Mouse (Mus musculus) heart, postnatal 0 days (tissue): ENCODE results near the gene Stk39. TPM values are rescaled to one million over a fixed set of nuclear protein-coding genes. Genes with fewer than 3 reads are reported as not detected.

Source experiments
- ATAC-seq: fragments of 200-750 bp; cut with Nextera tagmentation; 2 replicates; pipeline ENCODE4 v1.8.0; 2017; ENCODE audit warnings: low read depth, moderate number of reproducible peaks, moderate library complexity; ENCODE audit not compliant: insufficient read depth
- DNase-seq: peaks from one replicate; pipeline ENCODE4 v3.0.0-alpha.2; 2016; ENCODE audit warnings: low spot score
- H3K27ac ChIP-seq: fragments of 300-500 bp; sonication (generic); 2 replicates; pipeline ENCODE4 v1.5.1; 2014; ENCODE audit warnings: low read depth, mild to moderate bottlenecking
- H3K27me3 ChIP-seq: fragments of 300-500 bp; sonication (generic); 2 replicates; pipeline ENCODE4 v1.6.1; 2014; ENCODE audit warnings: low read length, mixed read lengths; ENCODE audit not compliant: control insufficient read depth, insufficient read depth
- H3K36me3 ChIP-seq: fragments of 300-500 bp; sonication (generic); replicated peaks from 2 replicates; pipeline ENCODE4 v1.6.1; 2014; ENCODE audit warnings: low read length, mixed read lengths; ENCODE audit not compliant: control insufficient read depth, insufficient read depth
- H3K4me1 ChIP-seq: fragments of 300-500 bp; sonication (generic); 2 replicates; pipeline ENCODE4 v1.6.1; 2014; ENCODE audit warnings: antibody characterized with exemption; ENCODE audit not compliant: control insufficient read depth, insufficient read depth
- H3K4me2 ChIP-seq: fragments of 300-500 bp; sonication (generic); 2 replicates; pipeline ENCODE4 v1.6.1; 2014; ENCODE audit warnings: low read depth, mild to moderate bottlenecking, low read length, moderate library complexity
- H3K4me3 ChIP-seq: fragments of 300-500 bp; sonication (generic); 2 replicates; pipeline ENCODE4 v1.5.1; 2014; ENCODE audit warnings: low read depth, low read length
- H3K9ac ChIP-seq: fragments of 300-500 bp; sonication (generic); replicated peaks from 2 replicates; pipeline ENCODE4 v1.6.1; 2014; ENCODE audit warnings: low read depth, low read length, mixed read lengths
- H3K9me3 ChIP-seq: fragments of 300-500 bp; sonication (generic); replicated peaks from 2 replicates; pipeline ENCODE4 v1.6.1; 2016; ENCODE audit warnings: low read length; ENCODE audit not compliant: control insufficient read depth
- CTCF ChIP-seq: IDR thresholded peaks from 2 replicates; pipeline ENCODE4 v1.5.1; 2016; ENCODE audit warnings: antibody characterized with exemption, control low read depth, low read depth
- EP300 ChIP-seq: IDR thresholded peaks from 2 replicates; pipeline ENCODE4 v1.6.1; 2016; ENCODE audit warnings: antibody characterized with exemption, low read depth
- WGBS: fragments of 180-500 bp; shearing (Covaris S2); extraction: QIAGEN DNeasy Blood & Tissue Kit; methylation state at CpG from one replicate; pipeline ENCODE4 v1.1.7; 2014; 5-methylcytosine and 5-hydroxymethylcytosine counted together
- polyA plus RNA-seq: library from polyadenylated mRNA; unstranded; fragments of >200 nt; fragmentation: Nextera tagmentation; extraction: Ambion mirVana; gene quantifications from 2 replicates; pipeline ENCODE4 v1.2.1, GENCODE M21; 2015
- total RNA-seq: library from RNA; depleted of rRNA; stranded (reverse); fragments of >200 nt; gene quantifications from 2 replicates; pipeline ENCODE4 v1.2.3, GENCODE M21; 2014; ENCODE audit warnings: low replicate concordance

Gene Stk39
- total and polyA plus RNA-seq, 2 experiments from 2014 or later = 81.8 to 93.2 TPM

DNA sequence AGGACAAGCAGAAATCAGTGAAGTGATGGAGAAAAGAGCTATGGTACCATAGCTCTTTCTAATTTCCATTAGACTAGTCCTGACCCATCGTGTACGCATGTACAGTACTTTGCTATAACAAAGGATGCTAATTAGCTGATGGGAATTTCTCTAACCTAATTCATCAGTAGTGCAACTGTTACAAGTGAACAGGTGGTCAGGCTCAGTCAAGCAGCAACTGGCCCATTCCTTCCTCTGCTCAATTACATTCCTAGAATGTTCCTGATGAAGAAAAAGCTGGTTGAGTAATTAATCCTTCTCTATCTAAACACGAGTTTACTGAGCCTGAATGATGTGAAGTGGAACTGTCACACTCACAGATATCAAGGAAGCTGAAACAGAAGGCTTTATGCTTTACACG is 275.8 kb downstream of the Stk39 start:
- DNase-seq = no peak
- Histone ChIP-seq H3K36me3 (no peaks in the 10 kb centered on the region), H3K27me3 (no peaks in the 10 kb centered on the region), H3K4me3 (no peak overlapping the region), H3K9me3 (no peaks in the 10 kb centered on the region), H3K4me1 (no peaks in the 10 kb centered on the region), H3K9ac (no peak overlapping the region), H3K27ac (no peak overlapping the region), H3K4me2 (no peak overlapping the region)
- 66% methylated on average over 4 of the region's 4 CpGs for WGBS
- no peak for TF ChIP-seq EP300
- no peak for TF ChIP-seq CTCF
- no peak for ATAC-seq

DNA sequence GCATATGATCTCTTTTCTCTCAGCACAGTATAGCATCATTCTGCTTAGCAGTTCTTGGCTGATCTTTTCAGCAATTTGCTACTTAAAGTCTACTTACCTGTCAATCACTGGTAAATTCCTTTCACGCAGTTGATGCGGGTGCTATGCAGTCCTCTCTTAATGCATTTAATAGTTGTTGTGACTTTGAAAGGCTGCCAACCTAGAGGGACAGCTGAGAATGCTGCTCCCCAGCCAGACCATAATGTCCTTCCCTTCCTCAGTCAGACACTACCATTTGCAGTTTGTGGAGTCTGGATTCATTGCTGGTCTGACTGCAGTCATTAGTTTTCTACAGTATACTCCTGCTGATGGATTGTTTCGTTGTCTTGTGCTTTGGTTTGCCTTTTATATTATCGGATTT is 277.6 kb downstream of the Stk39 start:
- no peak for ATAC-seq

DNA sequence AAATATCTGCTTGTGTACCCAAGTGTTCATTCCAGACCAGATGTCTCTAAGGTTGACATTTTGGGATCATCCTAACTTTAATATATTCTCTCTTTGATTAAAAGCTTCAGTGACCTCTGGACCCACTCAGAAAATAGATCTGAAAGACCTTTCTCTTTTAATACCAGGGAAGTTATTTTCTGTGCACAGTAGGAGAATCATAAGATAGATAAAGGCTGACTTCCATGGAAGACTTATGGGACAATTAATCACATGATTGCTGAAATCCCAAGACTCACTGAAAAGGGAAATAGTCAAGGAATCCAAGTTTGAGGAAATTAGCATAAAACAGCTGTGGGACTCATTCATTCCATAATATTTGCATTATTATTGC is 278.6 kb downstream of the Stk39 start:
- no peak for ATAC-seq
- TF ChIP-seq CTCF (no peak), EP300 (no peak)
- DNase-seq = no peak
- Histone ChIP-seq H3K9ac (no peak overlapping the region), H3K9me3 (no peaks in the 10 kb centered on the region), H3K36me3 (no peaks in the 10 kb centered on the region), H3K27me3 (no peaks in the 10 kb centered on the region), H3K4me1 (no peaks in the 10 kb centered on the region), H3K4me3 (no peak overlapping the region), H3K27ac (no peak overlapping the region), H3K4me2 (no peak overlapping the region)

More for the DNA sequence above, 277.6 kb downstream of the Stk39 start:
- Histone ChIP-seq H3K9me3 (no peaks in the 10 kb centered on the region), H3K4me1 (no peaks in the 10 kb centered on the region), H3K9ac (no peak overlapping the region), H3K36me3 (no peaks in the 10 kb centered on the region), H3K27me3 (no peaks in the 10 kb centered on the region), H3K4me2 (no peak overlapping the region), H3K27ac (no peak overlapping the region), H3K4me3 (no peak overlapping the region)
- TF ChIP-seq CTCF = no peak
- no peak for TF ChIP-seq EP300
- WGBS = 69% methylated on average over 4 of the region's 4 CpGs
- DNase-seq = no peak

DNA sequence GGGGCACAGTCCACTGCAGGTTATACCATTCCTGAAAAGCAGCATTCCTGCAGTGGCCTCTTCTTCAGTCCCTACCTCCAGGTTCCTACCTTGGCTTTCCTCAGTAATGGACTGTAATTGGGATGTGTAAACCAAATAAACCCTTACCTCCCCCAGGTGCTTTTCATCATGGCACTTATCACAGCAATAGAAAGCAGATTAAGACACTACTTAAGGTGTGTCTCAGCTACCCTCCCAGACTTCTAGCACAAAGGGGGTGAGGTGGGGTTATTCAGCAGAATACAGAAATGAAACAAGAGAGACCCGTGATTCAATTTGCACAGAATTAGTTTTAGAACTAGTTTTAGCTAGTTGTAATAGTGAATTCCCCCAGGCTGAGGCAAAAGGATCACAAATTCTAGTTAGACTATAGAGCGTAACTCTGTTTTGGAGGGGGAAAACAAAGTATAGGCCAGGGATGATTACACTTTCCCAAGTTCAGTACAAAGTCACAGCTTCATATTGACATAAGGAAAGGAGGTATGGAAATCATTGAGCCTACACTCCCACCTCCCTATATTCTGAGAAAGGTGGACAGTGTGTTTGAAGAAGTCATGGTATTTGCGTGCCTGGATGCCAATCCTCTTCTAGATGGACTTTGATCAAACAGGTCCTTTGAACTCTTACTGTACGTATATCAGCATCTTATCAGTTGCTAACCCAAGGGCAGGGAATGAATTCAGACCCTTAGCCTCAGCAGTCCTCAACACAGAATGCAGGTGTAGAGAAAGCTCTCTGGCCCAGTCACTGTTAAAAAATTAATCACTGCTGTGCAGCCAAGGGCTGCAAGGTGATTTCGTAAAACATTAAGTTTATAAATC is 279.2 kb downstream of the Stk39 start:
- TF ChIP-seq CTCF (no peak), EP300 (no peak)
- no peak overlapping the region for H3K27ac ChIP-seq
- H3K4me3 ChIP-seq = no peak overlapping the region
- no peak overlapping the region for H3K4me2 ChIP-seq
- H3K9me3 ChIP-seq = no peaks in the 10 kb centered on the region
- no peaks in the 10 kb centered on the region for H3K27me3 ChIP-seq
- H3K36me3 ChIP-seq = no peaks in the 10 kb centered on the region
- H3K9ac ChIP-seq = no peak overlapping the region
- ATAC-seq (no peak), DNase-seq (no peak)
- 82% methylated on average over 5 of the region's 5 CpGs for WGBS
- H3K4me1 ChIP-seq = no peaks in the 10 kb centered on the region

DNA sequence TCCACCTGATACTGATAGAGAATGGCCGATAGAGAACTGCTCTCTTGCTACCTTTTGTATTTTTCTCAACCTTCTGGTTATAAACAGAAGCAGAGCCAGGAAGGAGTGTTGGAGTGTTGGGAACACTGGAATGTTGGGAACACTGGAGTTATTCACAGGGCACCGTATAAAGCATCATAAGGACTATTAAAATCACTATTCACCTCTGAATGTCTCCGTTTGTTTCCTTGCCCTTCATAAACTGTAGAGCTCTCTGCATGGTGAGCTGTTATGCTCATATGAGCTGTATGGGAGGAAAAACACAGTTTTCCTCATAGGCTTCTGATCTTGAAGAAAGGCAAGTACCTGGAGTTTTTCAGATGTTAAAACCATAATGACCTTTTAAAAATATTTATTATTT is 295.6 kb downstream of the Stk39 start:
- no peak for TF ChIP-seq CTCF
- TF ChIP-seq EP300 = no peak
- H3K4me1 ChIP-seq = no peaks in the 10 kb centered on the region
- H3K27ac ChIP-seq = no peak overlapping the region
- no peak overlapping the region for H3K4me3 ChIP-seq
- no peak overlapping the region for H3K9ac ChIP-seq
- WGBS = 76% methylated on average over 3 of the region's 3 CpGs
- H3K4me2 ChIP-seq = no peak overlapping the region
- ATAC-seq (no peak), DNase-seq (no peak)
- H3K9me3 ChIP-seq = no peaks in the 10 kb centered on the region
- H3K36me3 ChIP-seq = no peaks in the 10 kb centered on the region
- H3K27me3 ChIP-seq = no peaks in the 10 kb centered on the region

DNA sequence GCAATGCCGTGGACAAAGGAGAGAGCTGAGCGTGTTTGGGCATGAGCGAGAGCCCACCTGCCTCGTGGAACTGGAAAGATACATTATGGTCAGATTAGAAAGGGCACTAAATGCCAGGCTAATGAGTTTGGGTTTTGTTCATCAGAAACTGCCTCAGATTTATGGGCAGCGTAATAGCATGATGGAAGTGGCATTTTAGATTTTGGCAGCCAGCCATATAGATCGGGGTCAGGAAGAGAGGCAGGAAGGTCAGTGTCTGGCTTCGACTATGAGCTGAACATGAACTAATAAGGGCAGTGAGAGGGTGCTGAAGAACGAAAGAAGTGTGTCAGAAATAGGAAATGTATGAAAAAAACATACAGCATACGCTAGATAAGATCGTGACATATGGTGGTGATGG is 300.8 kb downstream of the Stk39 start:
- no peaks in the 10 kb centered on the region for H3K9me3 ChIP-seq
- WGBS = 52% methylated on average over 10 of the region's 10 CpGs
- H3K4me3 ChIP-seq = no peak overlapping the region
- ATAC-seq = no peak
- H3K27ac ChIP-seq = no peak overlapping the region
- no peaks in the 10 kb centered on the region for H3K27me3 ChIP-seq
- no peak for DNase-seq
- 0 out of 2 replicates have a peak, but pooled peaks cover 3% of the 10 kb centered on the region for H3K4me1 ChIP-seq
- H3K9ac ChIP-seq = no peak overlapping the region
- TF ChIP-seq CTCF (no peak), EP300 (no peak)
- H3K36me3 ChIP-seq = no peaks in the 10 kb centered on the region
- no peak overlapping the region for H3K4me2 ChIP-seq
